Mouse (Mus musculus) cortical plate, adult 2 months (tissue): Measurements from ENCODE around the gene Oas1d.

Experiments used
- CTCF ChIP-seq: fragments of 200-500 bp; IDR thresholded peaks from 2 replicates; pipeline ENCODE4 v1.5.1; 2011; ENCODE audit warnings: mild to moderate bottlenecking, control low read depth, low read length; ENCODE audit not compliant: insufficient read depth; ENCODE audit errors: extremely low read depth
- POLR2A ChIP-seq: fragments of 200-500 bp; IDR thresholded peaks from 2 replicates; pipeline ENCODE4 v1.6.1; 2011; ENCODE audit warnings: mild to moderate bottlenecking, low read length, control low read depth; ENCODE audit not compliant: insufficient read depth; ENCODE audit errors: extremely low read depth

GRCm38 (mm10) chr5:120966894-120967293, 52.6 kb downstream of the Oas1d start:
- TF ChIP-seq CTCF (no peak), POLR2A (no peak)
